ENCODE assay signal across 10 mouse cellular contexts in genomic region chr2:34627328-34628226, GRCm38 (mm10).
DNase-seq lines count a peak whose midpoint lies in the region; ATAC-seq lines count a peak whose summit lies in the region.
"Had no signal": no experiment of that assay in that cellular context is flagged by ENCODE, and none has a peak within 500 bp of the region (broad histone marks: within the 10 kb centered on the region; RNA-seq: fewer than 3 reads in every experiment).

No protein-coding gene starts in this region.

- 0 out of 2 replicates have a peak, but pooled peaks have one; percentile 22 for ATAC-seq in heart, embryonic 12.5 days (ENCODE audit: insufficient number of reproducible peaks, low FRiP score)
- peak; percentile 30; the same call in 1 of the 2 replicates for ATAC-seq in megakaryocyte, adult 5-6 weeks (ENCODE audit: poor library complexity, severe bottlenecking)
- ATAC-seq in erythroid progenitor cell, adult 5-6 weeks (replicated peaks; ENCODE audit: low FRiP score, poor library complexity, severe bottlenecking) = no peak

- H3K4me3 ChIP-seq in embryonic facial prominence, embryonic 10.5 days = no peak overlapping the region
- no peak overlapping the region for H3K4me3 ChIP-seq in heart, embryonic 12.5 days

- H3K4me1 ChIP-seq in embryonic facial prominence, embryonic 10.5 days = peaks cover 28% of the 10 kb centered on the region
- peaks cover 31% of the 10 kb centered on the region for H3K4me1 ChIP-seq in heart, embryonic 12.5 days (replicated peaks)

- H3K9ac ChIP-seq in heart, embryonic 12.5 days = 0 out of 2 replicates have a peak overlapping the region, but pooled peaks have one; percentile 17
- H3K9ac ChIP-seq: liver, embryonic 14.5 days had no signal

- peak overlapping the region; percentile 44; the same call in 1 of the 2 replicates for H3K27ac ChIP-seq in embryonic facial prominence, embryonic 10.5 days (replicated peaks)
- H3K27ac ChIP-seq in heart, embryonic 12.5 days (ENCODE audit: poor library complexity, severe bottlenecking) = 0 out of 2 replicates have a peak overlapping the region, but pooled peaks have one; percentile 41
- H3K27ac ChIP-seq: liver, embryonic 14.5 days had no signal

- peak; percentile 64 for DNase-seq in kidney, postnatal 10 days
- no peak for DNase-seq in kidney, adult 8-10 months
- no peak for DNase-seq in embryonic facial prominence, embryonic 10.5 days (ENCODE audit: low spot score)
- no peak for DNase-seq in yolk sac, embryonic 10.5 days (ENCODE audit: low spot score)
- no peak for DNase-seq in frontal cortex, postnatal 25 days (ENCODE audit: low spot score in 2 of 2)
- DNase-seq: thymus, postnatal 14 days had no signal

- H3K9me3 ChIP-seq in embryonic facial prominence, embryonic 10.5 days = no peaks in the 10 kb centered on the region
- H3K9me3 ChIP-seq in heart, embryonic 12.5 days (replicated peaks) = no peaks in the 10 kb centered on the region

- WGBS in embryonic facial prominence, embryonic 10.5 days = 75% methylated on average over 17 of the region's 17 CpGs
- WGBS in heart, embryonic 12.5 days = 63% methylated on average over 17 of the region's 17 CpGs

- H3K36me3 ChIP-seq in embryonic facial prominence, embryonic 10.5 days (replicated peaks) = peaks cover 31% of the 10 kb centered on the region
- H3K36me3 ChIP-seq in heart, embryonic 12.5 days = peaks cover 17% of the 10 kb centered on the region

- H3K27me3 ChIP-seq in embryonic facial prominence, embryonic 10.5 days (replicated peaks; ENCODE audit: low read depth, poor library complexity, severe bottlenecking) = no peaks in the 10 kb centered on the region
- no peaks in the 10 kb centered on the region for H3K27me3 ChIP-seq in heart, embryonic 12.5 days (replicated peaks)

- H3K4me2 ChIP-seq in heart, embryonic 12.5 days = no peak overlapping the region
